Mouse (Mus musculus): ENCODE measurements around the gene Best1.

DNA sequence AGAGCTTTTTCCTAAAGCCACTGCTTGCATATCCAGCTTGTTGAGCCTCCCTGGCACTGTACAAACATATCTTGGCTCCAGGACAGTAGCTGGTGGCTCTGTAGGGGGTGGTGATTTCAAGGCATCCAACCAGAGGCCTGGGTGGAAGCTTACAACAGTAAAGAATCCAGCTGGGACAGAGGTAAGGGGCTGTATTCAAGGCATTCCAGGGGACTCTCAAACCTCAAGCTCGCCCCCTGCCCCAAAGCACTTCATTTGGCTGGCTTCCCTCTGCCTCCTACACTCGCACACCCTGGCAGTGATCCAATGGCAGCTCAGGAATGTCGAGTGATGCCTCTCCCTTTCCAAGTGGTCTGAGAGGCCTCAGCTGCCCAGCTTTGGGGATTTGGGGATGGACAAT, 37.5 kb upstream of the Best1 start:
- TF ChIP-seq EP300 (IDR thresholded peaks at IDR 0.05; ENCODE audit: low read depth): peak; percentile 43; the same call in 1 of the 2 replicates
- TF ChIP-seq CTCF (IDR thresholded peaks at IDR 0.05; ENCODE audit: low read depth): no peak

All from heart, postnatal 0 days (tissue).